Mouse (Mus musculus): Measurements from ENCODE around the gene Eif2ak3.

GRCm38 (mm10) chr6:70872570-70872969 is 28.3 kb downstream of the Eif2ak3 start:
- TF ChIP-seq TCF3 (IDR thresholded peaks at IDR 0.05; ENCODE audit: insufficient read length, low read depth), result no peak
- no peak for TF ChIP-seq USF1 (IDR thresholded peaks at IDR 0.05; ENCODE audit: low read depth)
- no peak for TF ChIP-seq POLR2A (IDR thresholded peaks at IDR 0.05; ENCODE audit: insufficient read length, low read depth)
- no peak for TF ChIP-seq REST (IDR thresholded peaks at IDR 0.05; ENCODE audit: insufficient read depth, insufficient read length)

All from myocyte (in vitro differentiated cells).